Mouse (Mus musculus): ENCODE data around the gene Crtc1. TPM values are rescaled to one million over a fixed set of nuclear protein-coding genes. Genes with fewer than 3 reads are reported as not detected.

Gene Crtc1
- polyA plus RNA-seq, 1 experiment from 2014 or later, result 51.7 TPM

DNA sequence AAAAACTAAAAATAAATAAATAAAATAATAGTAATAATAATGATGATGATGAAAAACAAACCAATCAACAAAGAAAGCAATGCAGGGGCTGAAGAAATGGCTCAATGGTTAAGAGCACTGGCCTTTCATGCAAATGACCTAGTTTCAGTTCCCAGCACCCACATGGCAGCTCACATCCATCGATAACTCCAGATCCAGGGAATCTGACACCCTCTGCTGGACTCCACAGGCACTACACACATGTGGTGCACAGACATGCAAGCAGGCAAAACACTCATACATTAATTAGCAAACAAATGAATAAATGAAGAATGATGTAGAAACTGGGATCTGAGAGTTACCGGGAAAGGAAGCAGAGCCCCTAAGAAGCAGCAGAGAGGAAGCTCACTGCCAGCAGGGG, 20.3 kb upstream of the Crtc1 start:
- Histone ChIP-seq H3K4me2 (ENCODE audit: low read length) (no peak overlapping the region), H3K36me3 (ENCODE audit: control insufficient read depth, insufficient read depth, low read length) (no peaks in the 10 kb centered on the region), H3K4me3 (replicated peaks; ENCODE audit: low read depth, low read length) (no peak overlapping the region), H3K4me1 (ENCODE audit: control insufficient read depth, insufficient read depth, low read length) (no peaks in the 10 kb centered on the region), H3K9ac (replicated peaks; ENCODE audit: low read length) (no peak overlapping the region), H3K27ac (replicated peaks; ENCODE audit: low read depth, low read length) (no peak overlapping the region), H3K27me3 (ENCODE audit: control insufficient read depth, insufficient read depth, low read length) (no peaks in the 10 kb centered on the region), H3K9me3 (ENCODE audit: control insufficient read depth, low read length) (no peaks in the 10 kb centered on the region)
- 97% methylated on average over 2 of the region's 2 CpGs for WGBS
- DNase-seq (no peak), ATAC-seq (ENCODE audit: low FRiP score, low TSS enrichment) (no peak)

DNA sequence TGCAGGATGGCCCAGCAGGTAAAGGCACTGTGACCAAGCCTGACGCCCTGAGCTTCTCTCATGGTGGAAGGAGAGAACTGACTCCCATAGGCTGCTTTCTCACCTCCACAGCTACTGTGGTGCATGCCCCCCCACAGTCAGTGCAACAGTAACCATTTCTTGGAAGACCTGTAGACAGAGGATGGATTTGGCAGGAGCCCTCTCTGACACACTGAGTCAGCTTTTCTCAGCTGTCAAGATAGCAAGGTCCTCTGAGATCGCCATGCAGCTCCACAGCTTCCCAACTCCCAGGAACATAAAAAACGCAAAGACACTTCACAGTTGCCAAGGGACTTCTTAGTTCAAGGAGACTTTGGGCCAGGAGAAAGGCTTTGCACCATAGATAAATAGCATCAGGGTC, 19.1 kb upstream of the Crtc1 start:
- no peak overlapping the region for H3K4me3 ChIP-seq (replicated peaks; ENCODE audit: low read depth, low read length)
- no peaks in the 10 kb centered on the region for H3K36me3 ChIP-seq (ENCODE audit: control insufficient read depth, insufficient read depth, low read length)
- H3K27me3 ChIP-seq (ENCODE audit: control insufficient read depth, insufficient read depth, low read length), result no peaks in the 10 kb centered on the region
- no peaks in the 10 kb centered on the region for H3K9me3 ChIP-seq (ENCODE audit: control insufficient read depth, low read length)
- no peak overlapping the region for H3K4me2 ChIP-seq (ENCODE audit: low read length)
- no peaks in the 10 kb centered on the region for H3K4me1 ChIP-seq (ENCODE audit: control insufficient read depth, insufficient read depth, low read length)
- ATAC-seq (ENCODE audit: low FRiP score, low TSS enrichment), result no peak
- 91% methylated on average over 3 of the region's 3 CpGs for WGBS
- H3K27ac ChIP-seq (replicated peaks; ENCODE audit: low read depth, low read length), result no peak overlapping the region
- no peak for DNase-seq
- H3K9ac ChIP-seq (replicated peaks; ENCODE audit: low read length), result no peak overlapping the region

DNA sequence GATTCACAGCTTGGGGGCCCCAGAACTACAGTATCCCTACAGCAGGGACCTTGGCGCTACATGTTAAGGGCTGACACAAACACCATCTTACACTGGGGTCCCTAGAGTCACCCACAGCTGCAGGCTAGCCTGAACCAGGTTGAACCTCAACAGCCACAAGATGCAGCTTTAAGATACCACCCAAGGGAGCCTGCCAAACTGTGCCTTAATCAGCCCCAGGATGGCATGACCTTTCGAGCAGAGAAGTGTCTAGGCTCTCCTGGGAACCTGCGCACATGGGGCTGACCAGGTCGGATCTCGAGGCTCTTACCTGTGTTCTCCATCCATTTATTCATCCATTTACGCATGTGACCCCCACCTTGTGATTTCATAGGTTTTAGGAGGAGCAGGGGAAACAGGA, 18.5 kb upstream of the Crtc1 start:
- 89% methylated on average over 6 of the region's 6 CpGs for WGBS
- no peaks in the 10 kb centered on the region for H3K27me3 ChIP-seq (ENCODE audit: control insufficient read depth, insufficient read depth, low read length)
- H3K9me3 ChIP-seq (ENCODE audit: control insufficient read depth, low read length), result no peaks in the 10 kb centered on the region
- H3K27ac ChIP-seq (replicated peaks; ENCODE audit: low read depth, low read length), result no peak overlapping the region
- H3K4me1 ChIP-seq (ENCODE audit: control insufficient read depth, insufficient read depth, low read length), result no peaks in the 10 kb centered on the region
- no peak overlapping the region for H3K9ac ChIP-seq (replicated peaks; ENCODE audit: low read length)
- H3K4me3 ChIP-seq (replicated peaks; ENCODE audit: low read depth, low read length), result no peak overlapping the region
- DNase-seq, result no peak
- no peak overlapping the region for H3K4me2 ChIP-seq (ENCODE audit: low read length)
- no peaks in the 10 kb centered on the region for H3K36me3 ChIP-seq (ENCODE audit: control insufficient read depth, insufficient read depth, low read length)
- no peak for ATAC-seq (ENCODE audit: low FRiP score, low TSS enrichment)

DNA sequence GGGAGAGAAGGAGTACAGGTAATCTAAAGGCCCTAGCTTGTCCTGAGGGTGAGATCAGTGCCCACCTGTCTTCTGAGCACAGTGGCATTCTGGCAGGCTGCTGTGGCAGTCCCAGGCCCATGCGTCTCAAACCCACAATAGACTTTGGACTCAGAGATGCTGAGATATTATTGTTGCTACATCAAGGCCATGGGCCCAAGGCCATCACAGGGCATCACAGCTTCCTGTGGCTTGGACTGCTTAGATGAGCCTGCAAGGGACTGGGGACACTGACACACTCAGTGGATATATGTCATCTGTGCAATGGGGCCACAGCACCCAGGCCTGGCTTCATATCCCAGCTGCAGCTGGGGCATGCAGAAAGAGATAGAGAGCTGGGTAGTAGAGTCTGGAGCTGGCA, 17.6 kb upstream of the Crtc1 start:
- Histone ChIP-seq H3K36me3 (ENCODE audit: control insufficient read depth, insufficient read depth, low read length) (peaks cover 6% of the 10 kb centered on the region; the same call in 1 of the 2 replicates), H3K4me2 (ENCODE audit: low read length) (no peak overlapping the region), H3K4me1 (ENCODE audit: control insufficient read depth, insufficient read depth, low read length) (no peaks in the 10 kb centered on the region), H3K27ac (replicated peaks; ENCODE audit: low read depth, low read length) (no peak overlapping the region), H3K9ac (replicated peaks; ENCODE audit: low read length) (no peak overlapping the region), H3K27me3 (ENCODE audit: control insufficient read depth, insufficient read depth, low read length) (no peaks in the 10 kb centered on the region), H3K4me3 (replicated peaks; ENCODE audit: low read depth, low read length) (no peak overlapping the region), H3K9me3 (ENCODE audit: control insufficient read depth, low read length) (no peaks in the 10 kb centered on the region)
- ATAC-seq (ENCODE audit: low FRiP score, low TSS enrichment) (no peak), DNase-seq (no peak)
- WGBS, result 96% methylated on average over 1 of the region's 1 CpGs

DNA sequence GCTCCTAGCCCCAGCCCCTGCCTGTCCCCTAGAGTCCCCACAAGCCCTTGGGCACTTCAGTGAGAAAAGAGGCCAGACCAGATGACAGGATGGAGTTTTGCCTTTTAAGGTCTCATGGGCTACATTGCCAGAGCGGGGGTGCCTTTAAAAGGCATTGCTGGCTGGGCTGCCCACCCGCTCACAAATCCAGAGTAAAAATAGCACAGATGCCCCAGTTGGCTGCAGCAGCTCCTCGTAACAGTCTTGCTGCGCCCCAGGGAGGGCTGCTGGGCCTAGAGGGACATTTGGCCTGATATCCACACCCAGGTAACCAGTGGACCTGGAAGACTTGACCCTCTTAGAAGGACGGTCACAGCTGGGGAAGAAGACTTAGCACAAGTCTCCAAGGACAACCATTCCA, 14.5 kb upstream of the Crtc1 start:
- peaks cover 28% of the 10 kb centered on the region for H3K36me3 ChIP-seq (ENCODE audit: control insufficient read depth, insufficient read depth, low read length)
- H3K4me1 ChIP-seq (ENCODE audit: control insufficient read depth, insufficient read depth, low read length), result no peaks in the 10 kb centered on the region
- no peak overlapping the region for H3K9ac ChIP-seq (replicated peaks; ENCODE audit: low read length)
- 95% methylated on average over 5 of the region's 5 CpGs for WGBS
- no peak overlapping the region for H3K27ac ChIP-seq (replicated peaks; ENCODE audit: low read depth, low read length)
- no peaks in the 10 kb centered on the region for H3K27me3 ChIP-seq (ENCODE audit: control insufficient read depth, insufficient read depth, low read length)
- no peak for ATAC-seq (ENCODE audit: low FRiP score, low TSS enrichment)
- no peaks in the 10 kb centered on the region for H3K9me3 ChIP-seq (ENCODE audit: control insufficient read depth, low read length)
- DNase-seq, result no peak
- no peak overlapping the region for H3K4me3 ChIP-seq (replicated peaks; ENCODE audit: low read depth, low read length)
- no peak overlapping the region for H3K4me2 ChIP-seq (ENCODE audit: low read length)

DNA sequence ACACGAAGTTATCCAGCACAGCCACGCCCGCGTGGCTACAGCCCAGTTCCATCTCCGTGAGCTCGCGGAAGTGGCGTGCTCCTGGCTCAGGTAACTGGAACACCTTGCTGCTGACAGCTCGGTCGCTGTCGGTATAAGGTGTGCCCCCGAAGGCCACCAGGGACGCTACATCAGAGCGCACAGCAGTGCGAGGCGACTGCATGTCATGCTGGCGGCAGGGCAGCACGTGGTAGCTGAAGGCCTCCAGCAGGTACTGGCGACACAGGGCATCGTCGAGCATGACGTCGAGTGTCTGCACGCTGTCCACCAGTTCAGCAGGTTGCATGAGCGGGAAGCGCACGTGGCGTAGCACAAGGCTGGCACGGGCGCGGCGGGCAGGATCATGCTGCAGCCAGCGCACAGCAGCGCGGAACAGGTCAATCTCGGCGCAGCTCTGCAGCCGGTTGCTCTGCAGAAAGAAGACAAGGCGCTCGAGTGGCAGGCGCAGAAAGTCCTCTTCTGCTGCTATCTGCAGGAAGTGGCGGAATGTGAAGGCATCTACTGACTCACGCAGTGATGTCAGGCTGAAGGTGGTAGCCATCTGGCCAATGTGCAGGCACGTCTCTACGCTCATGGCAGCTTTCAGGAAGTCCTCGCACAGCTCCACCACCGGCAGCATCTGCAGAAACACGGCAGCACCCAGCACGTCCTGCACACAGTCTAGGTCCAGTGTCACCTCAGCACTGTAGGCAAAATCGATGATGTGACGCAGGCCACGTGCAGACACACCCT, 13.0 kb upstream of the Crtc1 start:
- Histone ChIP-seq H3K9ac (replicated peaks; ENCODE audit: low read length) (no peak overlapping the region), H3K36me3 (ENCODE audit: control insufficient read depth, insufficient read depth, low read length) (peaks cover 28% of the 10 kb centered on the region), H3K9me3 (ENCODE audit: control insufficient read depth, low read length) (no peaks in the 10 kb centered on the region), H3K4me3 (replicated peaks; ENCODE audit: low read depth, low read length) (no peak overlapping the region), H3K27me3 (ENCODE audit: control insufficient read depth, insufficient read depth, low read length) (no peaks in the 10 kb centered on the region), H3K27ac (replicated peaks; ENCODE audit: low read depth, low read length) (no peak overlapping the region), H3K4me2 (ENCODE audit: low read length) (no peak overlapping the region), H3K4me1 (ENCODE audit: control insufficient read depth, insufficient read depth, low read length) (no peaks in the 10 kb centered on the region)
- WGBS, result 68% methylated on average over 52 of the region's 52 CpGs
- DNase-seq (no peak), ATAC-seq (ENCODE audit: low FRiP score, low TSS enrichment) (no peak)

DNA sequence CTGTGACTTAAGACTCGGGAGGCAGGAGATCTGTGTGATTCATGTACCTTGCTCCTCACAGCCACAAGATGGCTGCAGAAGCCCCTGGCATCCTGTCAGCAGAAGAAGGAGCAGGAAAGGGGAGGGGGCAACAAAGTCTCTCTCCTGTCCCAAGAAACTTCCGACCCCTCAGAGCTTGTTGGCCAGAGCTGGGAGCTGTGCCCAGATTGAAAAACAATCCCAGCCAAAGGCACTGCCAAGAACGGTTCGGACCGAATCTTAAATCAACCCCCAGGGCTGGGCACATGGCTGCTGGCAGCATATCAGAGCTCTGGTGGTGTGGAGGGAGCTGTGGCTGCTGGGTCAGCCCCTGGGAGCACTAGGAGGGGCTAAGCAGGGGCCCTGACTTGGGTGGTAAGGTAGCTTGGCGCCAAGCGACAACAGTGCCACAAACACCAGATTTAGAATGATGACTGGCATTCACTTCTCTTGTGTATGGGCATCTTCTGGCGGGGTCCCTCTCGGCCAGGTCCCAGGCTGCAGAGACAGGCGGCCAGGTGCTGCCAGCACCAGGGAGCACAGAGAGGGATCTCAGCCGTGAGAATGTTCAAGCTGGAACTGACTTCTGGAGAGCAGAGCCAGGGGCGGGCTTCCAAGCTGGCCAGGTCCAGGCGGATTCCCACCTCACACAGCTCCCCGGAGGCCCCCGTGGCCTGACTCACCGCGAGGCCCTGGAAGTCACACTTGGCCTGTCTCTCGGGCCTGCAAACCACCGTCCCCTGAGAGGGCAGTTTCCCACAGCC, 8.5 kb upstream of the Crtc1 start:
- peaks cover 28% of the 10 kb centered on the region for H3K36me3 ChIP-seq (ENCODE audit: control insufficient read depth, insufficient read depth, low read length)

DNA sequence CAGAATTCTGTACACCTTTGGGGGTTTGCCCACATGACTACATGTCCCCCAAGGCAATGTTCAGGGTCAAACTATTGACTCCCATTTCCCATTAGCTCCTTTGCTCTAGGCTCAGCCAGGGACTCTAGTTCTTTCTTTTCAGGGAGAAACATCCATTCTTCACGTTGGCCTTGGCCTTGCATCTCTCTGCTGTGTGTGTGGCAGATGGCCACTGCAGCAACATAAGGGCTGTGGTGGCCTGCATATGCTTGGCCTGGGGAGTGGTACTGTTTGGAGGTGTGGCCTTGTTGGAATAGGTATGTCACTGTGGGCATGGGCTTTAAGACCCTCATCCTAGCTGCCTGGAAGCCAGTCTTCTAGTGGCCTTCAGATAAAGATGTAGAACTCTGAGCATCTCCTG, 6.6 kb upstream of the Crtc1 start:
- H3K4me3 ChIP-seq (replicated peaks; ENCODE audit: low read depth, low read length), result no peak overlapping the region
- DNase-seq (no peak), ATAC-seq (ENCODE audit: low FRiP score, low TSS enrichment) (no peak)
- peaks cover 12% of the 10 kb centered on the region; the same call in 1 of the 2 replicates for H3K36me3 ChIP-seq (ENCODE audit: control insufficient read depth, insufficient read depth, low read length)
- no peaks in the 10 kb centered on the region for H3K4me1 ChIP-seq (ENCODE audit: control insufficient read depth, insufficient read depth, low read length)
- no peaks in the 10 kb centered on the region for H3K9me3 ChIP-seq (ENCODE audit: control insufficient read depth, low read length)
- no peak overlapping the region for H3K4me2 ChIP-seq (ENCODE audit: low read length)
- no peak overlapping the region for H3K27ac ChIP-seq (replicated peaks; ENCODE audit: low read depth, low read length)
- no peaks in the 10 kb centered on the region for H3K27me3 ChIP-seq (ENCODE audit: control insufficient read depth, insufficient read depth, low read length)
- H3K9ac ChIP-seq (replicated peaks; ENCODE audit: low read length), result no peak overlapping the region
- 67% methylated on average over 1 of the region's 1 CpGs for WGBS

More for the DNA sequence above, 8.5 kb upstream of the Crtc1 start:
- DNase-seq (peak; percentile 53), ATAC-seq (ENCODE audit: low FRiP score, low TSS enrichment) (no peak)
- Histone ChIP-seq H3K27ac (replicated peaks; ENCODE audit: low read depth, low read length) (no peak overlapping the region), H3K4me2 (ENCODE audit: low read length) (no peak overlapping the region), H3K27me3 (ENCODE audit: control insufficient read depth, insufficient read depth, low read length) (no peaks in the 10 kb centered on the region), H3K4me1 (ENCODE audit: control insufficient read depth, insufficient read depth, low read length) (no peaks in the 10 kb centered on the region), H3K4me3 (replicated peaks; ENCODE audit: low read depth, low read length) (no peak overlapping the region), H3K9me3 (ENCODE audit: control insufficient read depth, low read length) (no peaks in the 10 kb centered on the region), H3K9ac (replicated peaks; ENCODE audit: low read length) (no peak overlapping the region; the same call in 1 of the 2 replicates)
- WGBS, result 73% methylated on average over 19 of the region's 19 CpGs

DNA sequence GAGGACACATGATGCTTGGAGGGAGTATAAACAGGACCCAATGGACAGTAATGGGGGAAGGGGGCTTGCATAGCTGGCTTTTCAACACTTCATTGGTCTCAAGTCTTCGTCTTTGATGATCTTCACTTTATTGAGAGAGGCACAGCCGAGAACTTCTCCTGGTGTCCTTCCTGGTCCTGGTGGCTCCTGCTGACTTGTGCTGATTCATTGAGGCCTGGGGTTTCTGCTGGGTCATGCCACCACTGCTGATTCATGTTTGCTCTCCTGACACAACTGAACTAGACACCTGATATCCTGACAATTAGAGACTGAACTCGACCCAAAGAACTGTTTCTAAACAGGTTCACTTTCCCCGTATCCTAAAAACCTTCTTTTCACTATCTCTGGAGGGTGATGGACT, 3.9 kb upstream of the Crtc1 start:
- Histone ChIP-seq H3K27me3 (ENCODE audit: control insufficient read depth, insufficient read depth, low read length) (no peaks in the 10 kb centered on the region), H3K9ac (replicated peaks; ENCODE audit: low read length) (no peak overlapping the region), H3K4me2 (ENCODE audit: low read length) (no peak overlapping the region), H3K9me3 (ENCODE audit: control insufficient read depth, low read length) (no peaks in the 10 kb centered on the region), H3K4me3 (replicated peaks; ENCODE audit: low read depth, low read length) (no peak overlapping the region), H3K27ac (replicated peaks; ENCODE audit: low read depth, low read length) (no peak overlapping the region), H3K4me1 (ENCODE audit: control insufficient read depth, insufficient read depth, low read length) (peaks cover 11% of the 10 kb centered on the region), H3K36me3 (ENCODE audit: control insufficient read depth, insufficient read depth, low read length) (no peaks in the 10 kb centered on the region)
- DNase-seq, result no peak
- 86% methylated on average over 4 of the region's 4 CpGs for WGBS
- ATAC-seq (ENCODE audit: low FRiP score, low TSS enrichment), result no peak

Data from midbrain, embryonic 14.5 days (tissue).